ENCODE assay signal across 9 mouse cellular contexts in the genomic region with DNA sequence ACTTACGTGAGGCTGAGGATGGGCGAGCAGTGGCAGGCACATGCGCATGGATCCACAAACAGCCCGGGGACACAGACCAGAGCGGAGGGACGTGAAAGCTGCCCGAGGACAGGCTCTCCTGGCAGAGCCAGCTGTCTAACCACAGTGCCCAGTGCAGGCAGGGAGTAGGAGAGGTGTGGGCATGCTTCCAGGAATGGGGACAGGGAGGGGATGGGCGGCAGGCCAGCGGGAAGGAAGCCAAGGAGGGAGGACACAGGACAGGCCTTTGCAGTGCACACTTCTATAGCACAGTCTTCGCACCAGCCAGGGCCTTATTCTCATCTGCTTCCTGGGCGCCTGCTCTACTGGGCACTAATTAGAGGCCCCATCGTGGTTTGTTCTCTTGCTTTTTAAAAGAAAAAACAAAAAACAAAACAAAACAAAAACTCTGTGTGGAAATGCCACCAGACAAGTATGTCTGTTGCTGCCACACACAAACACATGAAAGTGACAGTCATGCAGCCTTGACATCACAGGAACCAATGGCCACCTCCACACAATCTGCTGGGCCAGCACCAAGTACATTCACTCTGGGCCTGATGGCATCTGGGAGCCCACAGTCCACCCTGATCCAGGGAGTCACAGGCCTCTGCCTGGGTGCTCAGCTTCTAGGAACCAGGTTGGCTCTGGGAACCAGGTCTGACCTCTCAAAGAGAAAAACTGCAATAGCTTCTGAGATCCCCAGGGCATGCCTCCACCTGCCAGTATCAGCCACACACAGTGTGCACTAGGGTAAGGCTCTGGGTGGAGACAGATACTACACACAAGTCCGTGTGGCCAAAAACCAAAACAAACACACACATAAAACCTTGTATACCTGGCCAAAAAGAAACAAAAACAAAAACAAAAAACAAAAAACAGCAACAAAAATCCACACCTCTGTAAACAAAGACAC. TPM values are rescaled to one million over a fixed set of nuclear protein-coding genes. Genes with fewer than 3 reads are reported as not detected.
DNase-seq lines count a peak whose midpoint lies in the region; ATAC-seq and TF ChIP-seq lines count a peak whose summit lies in the region.
"Had no signal": no experiment of that assay in that cellular context is flagged by ENCODE, and none has a peak within 500 bp of the region (broad histone marks: within the 10 kb centered on the region; RNA-seq: fewer than 3 reads in every experiment).

No protein-coding gene starts in this region.

- ATAC-seq in liver, embryonic 12.5 days, result no peak
- no peak for ATAC-seq in monocyte, adult 5-6 weeks (replicated peaks; ENCODE audit: insufficient number of reproducible peaks, low FRiP score, low TSS enrichment, poor library complexity, severe bottlenecking)

- H3K4me3 ChIP-seq in liver, adult 2 months (ENCODE audit: insufficient read depth, low read depth, low read length), result no peak overlapping the region
- H3K4me3 ChIP-seq in liver, embryonic 12.5 days, result no peak overlapping the region

- no peaks in the 10 kb centered on the region for H3K9me3 ChIP-seq in liver, embryonic 12.5 days (replicated peaks)
- H3K9me3 ChIP-seq: G1E had no signal

- TF ChIP-seq CTCF in liver, adult 2 months (IDR thresholded peaks at IDR 0.05; ENCODE audit: low read depth, low read length), result no peak

- H3K36me3 ChIP-seq in liver, adult 2 months (ENCODE audit: control insufficient read depth, insufficient read depth, low read length), result peaks cover 8% of the 10 kb centered on the region
- H3K36me3 ChIP-seq in liver, embryonic 12.5 days, result peaks cover 100% of the 10 kb centered on the region

- no peak overlapping the region for H3K4me2 ChIP-seq in liver, embryonic 12.5 days

- H3K9ac ChIP-seq in liver, adult 2 months (ENCODE audit: low read depth, low read length), result no peak overlapping the region
- H3K9ac ChIP-seq in liver, embryonic 12.5 days, result no peak overlapping the region

- no peak overlapping the region for H3K27ac ChIP-seq in liver, adult 2 months (replicated peaks; ENCODE audit: insufficient read depth, low read depth, low read length)
- no peak overlapping the region for H3K27ac ChIP-seq in liver, embryonic 12.5 days

- peaks cover 2% of the 10 kb centered on the region; the same call in 1 of the 2 replicates for H3K4me1 ChIP-seq in liver, adult 2 months (ENCODE audit: control insufficient read depth, insufficient read depth, low read length)
- peaks cover 14% of the 10 kb centered on the region; the same call in 1 of the 2 replicates for H3K4me1 ChIP-seq in liver, embryonic 12.5 days

- 31% methylated on average over 13 of the region's 13 CpGs for WGBS in liver, adult 2 months
- 82% methylated on average over 13 of the region's 13 CpGs for WGBS in liver, embryonic 12.5 days (ENCODE audit: insufficient replicate concordance)

- no peak for TF ChIP-seq POLR2A in liver, adult 2 months (IDR thresholded peaks at IDR 0.05; ENCODE audit: extremely low read depth, insufficient read depth, low read length)

- H3K27me3 ChIP-seq in liver, adult 2 months (ENCODE audit: control insufficient read depth, insufficient read depth, low read length), result no peaks in the 10 kb centered on the region
- no peaks in the 10 kb centered on the region; the same call in 1 of the 2 replicates for H3K27me3 ChIP-seq in liver, embryonic 12.5 days (replicated peaks)

- DNase-seq in liver, adult 2 months (ENCODE audit: extremely low read depth, low read depth, low spot score), result peak; percentile 89
- DNase-seq in cerebellum, adult 8-10 months, result peak; percentile 71
- peak; percentile 58 to 82 for DNase-seq in gastrocnemius, postnatal 4 days (ENCODE audit: low spot score in 2 of 2)
- DNase-seq in layer of hippocampus, adult 11-12 months (ENCODE audit: low spot score), result peak; percentile 78
- peak; percentile 82 for DNase-seq in lung, postnatal 25 days (ENCODE audit: low spot score)
- DNase-seq in urinary bladder, adult 2 months (ENCODE audit: low spot score), result peak; percentile 64

- H3K79me2 ChIP-seq in liver, adult 2 months (ENCODE audit: control insufficient read depth, insufficient read depth, low read length), result no peaks in the 10 kb centered on the region

RNA-seq across cellular contexts. Expression of gene Cttn, which starts 20.9 kb away (rescaled TPM):
- 26.6 and 27.1 TPM in 2 replicates for total RNA-seq in liver, adult 2 months (2014; rRNA removed)
- 31.2 and 36.1 TPM in 2 replicates for polyA plus RNA-seq in liver, adult 2 months (2012; rRNA removed)
- 61.7 and 65.3 TPM in 2 replicates for polyA plus RNA-seq in liver, embryonic 12.5 days (2016; fragmentation: Nextera tagmentation; extraction: Ambion mirVana)
- 10 to 100 TPM; 96.3 to 98.5 TPM for total RNA-seq in gastrocnemius, postnatal 4 days (2021)
- polyA plus RNA-seq in urinary bladder, adult 2 months (2012; rRNA removed), result 219 and 245 TPM in 2 replicates
- total RNA-seq in monocyte, adult 5-6 weeks (2017), result 2.1 to 5.7 TPM (median 3.0 TPM) in 3 replicates
